Mouse (Mus musculus) testis, adult 2 months (tissue): Measurements from ENCODE around the gene Nmrk1. TPM values are rescaled to one million over a fixed set of nuclear protein-coding genes. Genes with fewer than 3 reads are reported as not detected.
A peak's percentile ranks its signal among the peaks of the same experiment; 100 is the strongest.

Source experiments
- H3K27ac ChIP-seq: fragments of 200-500 bp; 2 replicates; pipeline ENCODE4 v1.5.1; 2012; ENCODE audit warnings: low read depth, low read length; ENCODE audit not compliant: control insufficient read depth, insufficient read depth
- H3K27me3 ChIP-seq: fragments of 200-500 bp; 2 replicates; pipeline ENCODE4 v1.6.1; 2012; ENCODE audit warnings: mild to moderate bottlenecking, low read length, moderate library complexity; ENCODE audit not compliant: control insufficient read depth, insufficient read depth
- H3K36me3 ChIP-seq: fragments of 200-500 bp; 2 replicates; pipeline ENCODE4 v1.6.1; 2012; ENCODE audit warnings: mild to moderate bottlenecking, low read length; ENCODE audit not compliant: control insufficient read depth, insufficient read depth
- H3K4me1 ChIP-seq: fragments of 200-500 bp; 2 replicates; pipeline ENCODE4 v1.6.1; 2012; ENCODE audit warnings: low read length; ENCODE audit not compliant: control insufficient read depth, insufficient read depth
- H3K4me3 ChIP-seq: fragments of 200-500 bp; 2 replicates; pipeline ENCODE4 v1.5.1; 2012; ENCODE audit warnings: low read depth, mild to moderate bottlenecking, low read length, moderate library complexity, mixed read lengths; ENCODE audit not compliant: control insufficient read depth
- CTCF ChIP-seq: fragments of 200-500 bp; IDR thresholded peaks from 2 replicates; pipeline ENCODE4 v1.5.1; 2012; ENCODE audit warnings: low read depth, mild to moderate bottlenecking, inconsistent platforms, low read length, moderate library complexity; ENCODE audit not compliant: control insufficient read depth, insufficient read depth, insufficient replicate concordance
- POLR2A ChIP-seq: fragments of 200-500 bp; IDR thresholded peaks from 2 replicates; pipeline ENCODE4 v1.6.1; 2012; ENCODE audit warnings: low read depth, mild to moderate bottlenecking, inconsistent platforms, low read length, moderate library complexity; ENCODE audit not compliant: control insufficient read depth
- polyA plus RNA-seq: library from polyadenylated mRNA; depleted of rRNA; stranded (reverse); fragments of >200 nt; gene quantifications from 2 replicates; pipeline ENCODE4 v1.2.3, GENCODE M21; 2012

Nmrk1 gene
- polyA plus RNA-seq, 1 experiment, result 7.6 TPM

- Histone ChIP-seq H3K27me3 (no peaks in the 10 kb centered on the region), H3K4me3 (no peak overlapping the region), H3K27ac (no peak overlapping the region), H3K4me1 (peaks cover 7% of the 10 kb centered on the region), H3K36me3 (no peaks in the 10 kb centered on the region)
- TF ChIP-seq CTCF, result no peak
These were observed 35.2 kb downstream of the Nmrk1 start for GRCm38 (mm10) chr19:18666966-18667365.

GRCm38 (mm10) chr19:18669551-18669950 lies 37.8 kb downstream of the Nmrk1 start:
- Histone ChIP-seq H3K36me3 (no peaks in the 10 kb centered on the region), H3K27me3 (no peaks in the 10 kb centered on the region), H3K27ac (0 out of 2 replicates have a peak overlapping the region, but pooled peaks have one; percentile 12), H3K4me1 (peaks cover 7% of the 10 kb centered on the region), H3K4me3 (no peak overlapping the region)
- TF ChIP-seq POLR2A (no peak), CTCF (no peak)

GRCm38 (mm10) chr19:18670608-18671007 lies 38.9 kb downstream of the Nmrk1 start, which contains the start of gene Carnmt1:
Carnmt1 (plus strand) TSS chr19:18670764.
- Histone ChIP-seq H3K36me3 (no peaks in the 10 kb centered on the region), H3K27me3 (no peaks in the 10 kb centered on the region), H3K4me3 (peak within 1 kb of the TSS; percentile 56), H3K27ac (peak within 1 kb of the TSS; percentile 12), H3K4me1 (peaks cover 7% of the 10 kb centered on the region)
- TF ChIP-seq CTCF, result no peak
- peak; percentile 66 for TF ChIP-seq POLR2A

GRCm38 (mm10) chr19:18671056-18671741 lies 39.4 kb downstream of the Nmrk1 start:
- Histone ChIP-seq H3K4me3 (peak overlapping the region; percentile 56), H3K27ac (peak overlapping the region; percentile 0), H3K4me1 (peaks cover 7% of the 10 kb centered on the region), H3K36me3 (no peaks in the 10 kb centered on the region), H3K27me3 (no peaks in the 10 kb centered on the region)
- TF ChIP-seq CTCF (no peak), POLR2A (no peak)

DNA sequence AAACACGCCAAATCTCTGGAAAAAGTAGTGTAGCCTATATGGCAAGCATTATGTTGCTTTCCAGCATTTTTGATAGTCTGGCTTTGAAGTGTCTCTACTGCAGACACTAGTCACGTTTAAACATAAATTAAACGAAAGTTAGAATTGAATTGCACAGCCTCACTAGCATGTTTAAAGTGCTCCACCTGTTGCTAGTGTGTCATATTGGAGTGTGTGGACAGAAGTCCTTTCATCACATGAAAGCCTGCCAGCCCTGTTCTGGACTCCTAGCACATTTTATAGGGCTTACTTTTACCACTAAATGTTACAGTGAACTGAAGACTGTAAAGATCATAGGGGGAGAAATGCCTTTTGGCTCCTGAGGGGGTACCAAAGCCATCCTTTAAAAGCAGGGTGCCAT lies 40.7 kb downstream of the Nmrk1 start:
- H3K27ac ChIP-seq, result no peak overlapping the region
- H3K4me3 ChIP-seq, result no peak overlapping the region
- H3K36me3 ChIP-seq, result no peaks in the 10 kb centered on the region
- H3K27me3 ChIP-seq, result no peaks in the 10 kb centered on the region
- no peak for TF ChIP-seq POLR2A
- no peak for TF ChIP-seq CTCF
- peaks cover 7% of the 10 kb centered on the region for H3K4me1 ChIP-seq

DNA sequence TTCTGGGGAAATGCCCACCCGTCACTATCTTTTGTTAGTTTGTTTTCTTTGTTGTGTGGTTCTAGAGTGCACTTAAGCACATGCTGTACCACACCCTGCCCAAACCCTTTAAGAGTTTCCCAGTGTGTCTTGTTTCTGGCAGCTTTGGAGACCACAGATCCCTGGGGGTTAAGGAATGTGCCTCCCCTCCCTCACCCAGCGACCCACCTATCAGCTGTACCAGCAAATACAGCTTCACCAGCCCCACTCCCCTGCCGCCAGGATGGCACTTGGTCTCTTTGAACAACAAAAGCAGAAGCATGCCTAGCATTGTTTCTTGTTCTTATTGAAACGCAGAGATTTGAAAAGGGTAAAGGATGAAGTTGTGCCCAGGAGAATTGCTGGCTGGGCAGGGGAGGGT lies 41.4 kb downstream of the Nmrk1 start:
- TF ChIP-seq CTCF, result no peak
- TF ChIP-seq POLR2A, result no peak
- H3K27me3 ChIP-seq, result no peaks in the 10 kb centered on the region
- no peaks in the 10 kb centered on the region for H3K36me3 ChIP-seq
- no peak overlapping the region for H3K4me3 ChIP-seq
- peaks cover 7% of the 10 kb centered on the region for H3K4me1 ChIP-seq
- H3K27ac ChIP-seq, result no peak overlapping the region

- H3K27ac ChIP-seq, result no peak overlapping the region
- no peak overlapping the region for H3K4me3 ChIP-seq
- TF ChIP-seq POLR2A (no peak), CTCF (no peak)
- no peaks in the 10 kb centered on the region for H3K36me3 ChIP-seq
- H3K4me1 ChIP-seq, result no peaks in the 10 kb centered on the region
- H3K27me3 ChIP-seq, result no peaks in the 10 kb centered on the region
These were observed 50.4 kb downstream of the Nmrk1 start for GRCm38 (mm10) chr19:18682142-18682541.

GRCm38 (mm10) chr19:18687556-18687955 lies 55.8 kb downstream of the Nmrk1 start:
- H3K4me1 ChIP-seq, result no peaks in the 10 kb centered on the region
- H3K27ac ChIP-seq, result no peak overlapping the region
- TF ChIP-seq CTCF (no peak), POLR2A (no peak)
- no peak overlapping the region for H3K4me3 ChIP-seq
- H3K27me3 ChIP-seq, result no peaks in the 10 kb centered on the region
- no peaks in the 10 kb centered on the region for H3K36me3 ChIP-seq

DNA sequence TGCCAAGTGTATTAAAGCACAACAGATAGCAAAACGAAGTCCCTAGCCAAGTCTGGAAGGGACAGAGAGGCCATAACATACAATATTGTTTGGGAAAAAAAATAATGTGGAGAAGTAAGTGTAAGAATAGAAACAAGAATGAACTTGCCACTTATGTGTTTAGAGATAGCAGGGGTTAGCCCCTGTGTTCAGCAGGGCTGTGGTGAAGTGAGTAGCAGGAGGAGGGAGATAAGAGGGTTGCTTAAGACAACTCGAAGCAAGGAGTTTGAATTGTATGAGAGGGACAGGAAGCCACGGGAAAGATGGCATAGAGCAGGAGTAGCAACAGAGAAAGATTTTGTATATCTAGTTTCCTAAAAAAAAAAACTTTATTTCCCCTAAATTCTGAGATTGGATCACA lies 60.4 kb downstream of the Nmrk1 start:
- H3K36me3 ChIP-seq, result no peaks in the 10 kb centered on the region
- TF ChIP-seq POLR2A (no peak), CTCF (no peak)
- no peaks in the 10 kb centered on the region for H3K4me1 ChIP-seq
- no peak overlapping the region for H3K27ac ChIP-seq
- H3K4me3 ChIP-seq, result no peak overlapping the region
- no peaks in the 10 kb centered on the region for H3K27me3 ChIP-seq
